Mouse (Mus musculus) stomach, embryonic 16.5 days (tissue): Measurements from ENCODE around the gene Kcnmb1. TPM values are rescaled to one million over a fixed set of nuclear protein-coding genes. Genes with fewer than 3 reads are reported as not detected.

Experiments
- polyA plus RNA-seq: library from polyadenylated mRNA; unstranded; fragments of >200 nt; fragmentation: Nextera tagmentation; extraction: Ambion mirVana; gene quantifications from 2 replicates; pipeline ENCODE4 v1.2.1, GENCODE M21; 2015

Kcnmb1 gene
- polyA plus RNA-seq, 1 experiment from 2014 or later: 2.6 TPM

Other genes with a start within 250 kb of the Kcnmb1 start
- gene Kcnip1, start 30.1 kb downstream of the Kcnmb1 start, polyA plus RNA-seq: 10.7 and 13.2 TPM in 2 replicates
- gene Lcp2, start 83.9 kb downstream of the Kcnmb1 start, polyA plus RNA-seq: 3.8 and 4.7 TPM in 2 replicates
- not detected in 2 replicates for gene 4930469K13Rik, start 135.5 kb downstream of the Kcnmb1 start, polyA plus RNA-seq
- not detected in 2 replicates for gene Foxi1, start 245.1 kb downstream of the Kcnmb1 start, polyA plus RNA-seq